Mouse (Mus musculus) layer of hippocampus, postnatal 36 days (tissue): ENCODE results near the gene Kiss1r. TPM values are rescaled to one million over a fixed set of nuclear protein-coding genes. Genes with fewer than 3 reads are reported as not detected.
A peak's percentile ranks its signal among the peaks of the same experiment; 100 is the strongest.

ENCODE experiments used
- DNase-seq, 2 experiments: peaks; one replicate each; pipeline ENCODE4 v3.0.0; 2022
- total RNA-seq, 2 experiments: library from RNA; stranded (reverse); gene quantifications; 2 replicates each; pipeline ENCODE4 v1.2.3; 2021

Gene Kiss1r
- total RNA-seq, 2 experiments from 2014 or later, result 6.4 to 6.8 TPM

GRCm38 (mm10) chr10:79924998-79925784, 8.4 kb downstream of the Kiss1r start:
- peak; percentile 93 for DNase-seq

GRCm38 (mm10) chr10:79925785-79926490, 9.2 kb downstream of the Kiss1r start:
- DNase-seq, result no peak

- peak; percentile 87 to 89 for DNase-seq
Observed at GRCm38 (mm10) chr10:79926491-79927323, 9.9 kb downstream of the Kiss1r start, which contains the start of gene Arid3a. Arid3a (plus strand) TSS chr10:79927043.

DNA sequence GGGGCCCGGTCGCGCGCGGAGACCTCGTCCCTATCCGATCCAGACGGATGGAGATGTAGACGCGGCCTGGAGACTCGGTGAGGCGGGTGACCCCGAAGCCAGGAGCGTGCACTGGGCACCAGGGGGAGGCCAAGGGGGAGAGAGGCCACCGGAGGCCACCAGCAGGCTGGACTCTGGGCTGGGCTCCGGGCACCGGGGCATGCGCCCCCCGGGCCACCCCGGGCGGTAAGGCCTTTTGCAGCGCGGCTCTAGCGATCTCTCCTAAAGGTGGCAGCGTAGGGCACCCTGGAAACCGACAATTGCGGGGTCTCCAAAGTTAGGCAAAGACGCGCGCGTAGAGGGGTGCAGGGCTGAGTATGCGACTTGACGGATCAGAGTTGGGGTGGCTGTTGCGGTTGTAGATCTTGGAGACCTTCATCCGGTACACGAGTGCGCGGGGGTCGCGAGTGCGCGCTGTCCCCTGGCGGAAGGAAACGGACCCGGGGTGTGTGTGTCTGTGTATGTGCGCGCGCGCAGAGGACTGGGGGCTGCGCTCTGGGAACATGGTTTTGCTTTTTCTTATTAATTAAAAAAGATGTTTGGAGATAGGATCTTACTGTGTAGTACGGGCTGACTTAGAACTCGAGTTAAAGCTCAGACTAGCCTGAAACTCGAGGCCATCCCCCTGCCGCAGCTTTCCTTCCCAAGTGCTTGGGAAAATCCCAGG, 10.7 kb downstream of the Kiss1r start:
- DNase-seq, result peak; percentile 50 to 58

- DNase-seq, result no peak
Observed at GRCm38 (mm10) chr10:79928030-79928694, 11.4 kb downstream of the Kiss1r start.

GRCm38 (mm10) chr10:79928907-79929701, 12.3 kb downstream of the Kiss1r start:
- no peak for DNase-seq

DNA sequence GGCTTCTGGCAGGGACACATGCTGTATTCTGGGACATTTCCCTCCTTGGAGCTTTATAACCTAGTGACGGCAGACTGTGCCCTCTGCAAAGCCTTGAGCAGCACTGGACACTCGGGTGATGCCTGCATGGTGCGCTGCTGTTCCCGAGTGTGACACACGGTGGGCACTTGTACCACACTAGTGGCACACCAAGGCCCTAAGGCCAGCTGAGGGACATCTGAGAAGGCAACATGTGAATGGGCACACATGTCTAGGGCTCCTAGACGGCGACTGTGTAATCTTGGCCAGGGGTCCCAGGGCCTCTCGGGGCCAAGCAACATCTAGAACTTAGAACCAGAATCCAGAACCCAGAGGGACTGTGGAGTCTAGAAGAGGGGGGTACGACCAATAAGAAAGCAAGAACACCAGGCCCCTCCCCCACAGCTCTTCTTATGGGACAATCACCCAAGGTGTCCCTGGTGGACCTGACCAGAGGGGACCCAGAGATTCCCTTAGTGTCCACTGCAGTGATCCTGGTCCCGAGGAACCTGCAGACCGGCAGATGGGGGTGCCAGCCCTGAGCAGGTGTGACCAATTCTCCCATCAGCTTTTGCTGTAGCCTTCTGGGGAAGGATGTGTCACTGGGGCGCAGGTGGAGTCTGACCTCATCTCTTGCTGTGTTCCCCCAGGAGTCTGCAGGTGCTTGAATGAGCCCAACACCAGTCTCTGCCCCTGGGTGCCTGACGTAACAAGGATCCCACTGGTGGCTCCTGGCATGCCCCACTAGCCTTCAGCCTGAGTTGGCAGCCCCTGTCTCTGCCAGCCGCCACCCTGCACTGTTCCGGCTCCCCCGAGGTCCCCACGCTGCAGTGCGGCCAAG, 13.4 kb downstream of the Kiss1r start:
- no peak for DNase-seq

DNA sequence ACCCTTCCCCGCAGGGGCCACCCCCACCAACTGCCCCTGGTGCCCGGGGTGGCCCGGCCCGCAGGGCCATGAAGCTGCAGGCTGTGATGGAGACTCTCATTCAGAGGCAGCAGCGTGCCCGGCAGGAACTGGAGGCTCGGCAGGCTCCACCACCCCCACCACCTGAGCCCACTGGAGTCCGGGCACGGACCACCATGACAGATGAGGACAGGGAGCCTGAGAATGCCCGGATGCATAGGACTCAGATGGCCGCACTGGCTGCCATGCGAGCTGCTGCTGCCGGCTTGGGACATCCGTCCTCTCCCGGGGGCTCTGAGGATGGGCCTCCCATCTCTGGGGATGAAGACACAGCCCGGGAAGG, 14.0 kb downstream of the Kiss1r start:
- DNase-seq, result no peak

DNA sequence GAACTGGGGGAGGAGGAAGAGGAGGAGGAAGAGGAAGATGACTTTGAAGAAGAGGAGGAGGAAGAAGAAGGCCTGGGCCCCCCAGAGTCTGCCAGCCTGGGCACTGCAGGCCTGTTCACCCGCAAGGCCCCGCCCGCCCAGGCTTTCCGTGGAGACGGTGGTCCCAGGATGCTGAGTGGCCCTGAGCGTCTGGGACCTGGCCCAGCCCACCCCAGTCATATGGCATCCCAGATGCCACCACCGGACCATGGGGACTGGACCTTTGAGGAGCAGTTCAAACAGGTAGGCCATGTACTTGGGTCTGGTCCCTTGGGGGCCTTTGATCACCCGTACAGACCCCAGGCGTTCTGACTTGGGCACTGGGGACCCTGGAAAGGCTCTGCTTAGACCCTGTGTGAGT, 15.0 kb downstream of the Kiss1r start:
- DNase-seq, result no peak

DNA sequence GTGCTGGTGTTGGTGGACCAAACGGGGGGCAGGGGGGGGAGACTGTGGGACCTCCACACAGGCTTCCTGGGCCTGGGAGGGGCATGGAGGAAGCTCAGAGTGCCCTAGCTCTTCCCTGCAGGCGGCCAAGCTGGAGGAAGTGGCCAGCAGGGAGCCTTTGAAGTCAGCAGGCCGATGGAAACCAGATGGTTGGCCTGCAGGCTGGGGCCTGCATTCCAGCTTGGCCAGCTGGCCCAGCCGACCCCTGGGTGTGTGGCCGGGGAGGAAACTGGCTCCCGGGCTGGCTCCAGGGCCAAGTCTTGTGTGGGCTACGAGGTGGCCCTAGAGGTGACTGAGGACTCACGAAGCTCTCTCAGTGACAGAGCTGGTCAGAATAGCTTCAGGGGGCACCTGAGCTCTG, 16.0 kb downstream of the Kiss1r start:
- DNase-seq, result peak in 1 of 2 experiments; percentile 55

- no peak for DNase-seq
Observed at GRCm38 (mm10) chr10:79933145-79933679, 16.4 kb downstream of the Kiss1r start.

GRCm38 (mm10) chr10:79933861-79934260, 17.1 kb downstream of the Kiss1r start:
- no peak for DNase-seq

DNA sequence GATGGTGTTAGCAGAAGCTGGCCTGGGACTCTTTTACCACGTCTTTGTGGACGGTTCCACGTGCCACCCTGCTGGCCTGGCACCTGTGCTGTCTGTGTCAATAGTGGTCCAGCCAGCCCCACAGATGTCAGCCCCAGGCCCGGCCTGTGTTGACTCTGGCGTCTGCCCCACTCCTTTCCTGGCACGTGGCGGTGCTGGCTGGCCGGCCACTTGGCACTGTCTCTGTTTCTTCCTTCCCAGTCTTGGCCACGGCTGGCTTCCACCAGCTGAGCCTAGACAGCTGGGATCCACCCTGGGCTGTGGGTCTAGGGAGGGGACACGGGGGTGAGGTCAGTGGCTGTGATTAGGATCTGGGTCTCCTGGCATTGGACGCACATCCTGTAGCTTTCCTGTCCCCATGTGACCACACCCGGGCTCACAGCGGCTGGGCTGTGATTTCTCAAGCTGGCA, 17.5 kb downstream of the Kiss1r start:
- peak; percentile 68 to 82 for DNase-seq

DNA sequence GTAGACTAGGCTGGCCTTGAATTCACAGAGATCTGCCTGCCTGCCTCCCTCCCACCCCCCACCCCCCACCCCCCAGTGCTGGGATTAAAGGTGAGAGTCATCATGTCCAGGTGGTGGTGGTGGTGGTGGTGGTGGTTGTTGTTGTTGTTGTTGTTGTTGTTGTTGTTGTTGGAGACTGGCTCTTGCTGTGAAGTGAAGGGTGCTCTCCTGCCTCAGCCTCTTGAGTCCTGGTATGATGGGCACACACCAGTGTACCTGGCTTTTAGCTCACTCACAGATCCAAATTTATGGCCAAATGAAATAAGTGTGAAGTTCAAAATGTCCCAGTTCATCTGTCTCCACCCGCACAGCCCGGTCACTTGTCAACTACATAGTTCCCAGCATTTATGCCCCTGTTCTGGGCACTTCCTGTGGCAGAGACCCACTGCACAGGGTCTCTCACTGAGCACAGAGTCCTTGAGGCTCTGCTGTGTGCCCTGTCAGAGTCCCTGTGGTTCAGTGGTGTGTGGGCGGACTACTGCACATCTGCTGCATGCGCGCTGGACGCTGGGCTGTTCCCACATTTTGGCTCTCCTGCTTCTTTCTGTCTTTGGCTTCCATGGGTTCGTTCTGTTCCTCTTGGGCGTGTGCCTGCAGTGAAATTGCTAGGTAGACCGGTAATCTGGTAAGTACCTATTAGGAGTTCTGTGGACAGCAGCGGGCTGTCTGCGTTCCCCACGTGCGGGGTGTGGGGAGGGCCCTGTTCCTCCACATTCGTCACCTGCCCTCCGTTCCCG, 18.2 kb downstream of the Kiss1r start:
- DNase-seq, result no peak

DNA sequence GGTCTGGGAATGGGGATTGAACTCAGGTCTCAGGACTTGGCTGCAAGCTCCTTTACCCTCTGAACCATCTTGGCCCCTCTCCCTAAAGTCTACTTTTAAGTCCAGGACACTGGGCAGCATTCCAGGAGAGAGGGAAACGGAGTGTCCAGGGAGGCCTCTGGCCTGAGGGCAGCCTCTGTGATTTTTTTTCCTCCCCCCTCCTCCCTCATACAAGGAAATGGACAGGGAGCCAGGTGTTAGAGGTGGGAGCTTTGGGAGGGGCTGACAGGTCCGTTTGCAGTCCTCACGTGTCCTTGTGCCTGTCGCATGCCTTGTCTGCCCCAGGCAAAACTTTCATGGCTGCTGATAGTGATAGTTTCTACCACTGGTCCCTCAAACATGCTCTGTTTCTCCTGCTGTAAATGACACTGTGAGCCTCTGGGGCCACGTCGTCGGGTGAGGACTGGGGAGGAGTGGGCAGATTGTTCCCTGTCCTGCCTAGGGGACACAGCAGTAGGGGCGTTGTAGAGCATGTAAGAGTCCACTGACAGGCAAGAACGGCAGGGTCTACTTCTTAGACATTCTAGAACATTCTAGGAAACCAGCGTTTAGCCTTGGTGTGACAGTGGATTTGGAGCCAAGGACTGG, 19.6 kb downstream of the Kiss1r start:
- no peak for DNase-seq

- DNase-seq, result no peak
Observed at GRCm38 (mm10) chr10:79936911-79937441, 20.2 kb downstream of the Kiss1r start.

- no peak for DNase-seq
Observed at GRCm38 (mm10) chr10:79937775-79938526, 21.2 kb downstream of the Kiss1r start.
